Comparison of ENCODE assay signal across 14 mouse cellular contexts in genomic region chr11:120071065-120071464, GRCm38 (mm10). TPM values are rescaled to one million over a fixed set of nuclear protein-coding genes. Genes with fewer than 3 reads are reported as not detected.
A peak's percentile ranks its signal among the peaks of the same experiment; 100 is the strongest.
DNase-seq lines count a peak whose midpoint lies in the region; ATAC-seq lines count a peak whose summit lies in the region.
"Had no signal": no experiment of that assay in that cellular context is flagged by ENCODE, and none has a peak within 500 bp of the region (broad histone marks: within the 10 kb centered on the region; RNA-seq: fewer than 3 reads in every experiment).

No protein-coding gene starts in this region.

- intact Hi-C loops in left cerebral cortex, postnatal 10 days (cut with DNase I): no loop called here

- peak; percentile 54 for DNase-seq in adrenal gland, adult 2 months
- no peak for DNase-seq in adrenal gland, postnatal 14 days
- peak; percentile 65 for DNase-seq in layer of hippocampus, adult 9-11 months
- DNase-seq in layer of hippocampus, postnatal 25 days (ENCODE audit: extremely low spot score in 1 of 2, low spot score in 1 of 2): no peak
- DNase-seq in embryo, embryonic 10 days (ENCODE audit: low spot score): peak; percentile 76
- DNase-seq in kidney, adult 8-10 months: no peak
- no peak for DNase-seq in left cerebral cortex, postnatal 10 days (ENCODE audit: extremely low spot score in 1 of 2, low spot score in 2 of 2)
- DNase-seq: cerebellum, adult 2 months; forebrain, postnatal 0 days; heart, postnatal 10 days; liver, embryonic 13.5 days; lung, postnatal 14 days had no signal

- ATAC-seq in megakaryocyte progenitor cell, adult 5-6 weeks (replicated peaks; ENCODE audit: poor library complexity): peak; percentile 44
- ATAC-seq: forebrain, postnatal 0 days; hindbrain, postnatal 0 days had no signal

RNA-seq across cellular contexts. Expression of gene Cep131, which starts 15.6 kb away (rescaled TPM):
- 100 to 1,000 TPM in 1 of 2 experiments, 10 to 100 TPM in 1; 74.3 to 121 TPM for total RNA-seq in adrenal gland, adult 2 months (2021)
- 33.6 and 50.6 TPM in 2 replicates for polyA plus RNA-seq in adrenal gland, adult 2 months (2012; rRNA removed)
- total RNA-seq in adrenal gland, postnatal 14 days (2021): 67.4 and 80.7 TPM in 2 replicates
- total RNA-seq in layer of hippocampus, postnatal 25 days (2021): 10 to 100 TPM; 31.7 to 37.2 TPM
- 5.1 and 5.2 TPM in 2 replicates for total RNA-seq in megakaryocyte progenitor cell, adult 5-6 weeks (2015)
- total RNA-seq in megakaryocyte progenitor cell, adult 5-6 weeks (2017): 12.3 and 19.3 TPM in 2 replicates
- total RNA-seq in left cerebral cortex, postnatal 10 days (2021): 10 to 100 TPM; 37.1 to 38.2 TPM

RNA-seq across cellular contexts. Expression of gene Aatk, which starts 24.1 kb away (rescaled TPM):
- total RNA-seq in adrenal gland, adult 2 months (2021): 10 to 100 TPM in 1 of 2 experiments, 1 to 10 TPM in 1; 9.9 to 15.5 TPM
- 26.3 and 44.1 TPM in 2 replicates for polyA plus RNA-seq in adrenal gland, adult 2 months (2012; rRNA removed)
- total RNA-seq in adrenal gland, postnatal 14 days (2021): 13.7 and 15.7 TPM in 2 replicates
- 100 to 1,000 TPM; 221 to 225 TPM for total RNA-seq in layer of hippocampus, postnatal 25 days (2021)
- total RNA-seq in megakaryocyte progenitor cell, adult 5-6 weeks (2015): 4.7 and 6.3 TPM in 2 replicates
- total RNA-seq in megakaryocyte progenitor cell, adult 5-6 weeks (2017): 5.6 and 6.3 TPM in 2 replicates
- 100 to 1,000 TPM; 136 to 153 TPM for total RNA-seq in left cerebral cortex, postnatal 10 days (2021)

RNA-seq across cellular contexts. Expression of gene Tepsin, which starts 27.5 kb away (rescaled TPM):
- 10 to 100 TPM; 10.2 to 14.4 TPM for total RNA-seq in adrenal gland, adult 2 months (2021)
- polyA plus RNA-seq in adrenal gland, adult 2 months (2012; rRNA removed): 53.9 and 61.2 TPM in 2 replicates
- total RNA-seq in adrenal gland, postnatal 14 days (2021): 10.7 and 13.7 TPM in 2 replicates
- total RNA-seq in layer of hippocampus, postnatal 25 days (2021): 10 to 100 TPM; 15.8 to 17.6 TPM
- total RNA-seq in megakaryocyte progenitor cell, adult 5-6 weeks (2015): 8.3 and 10.3 TPM in 2 replicates
- 8.3 and 8.8 TPM in 2 replicates for total RNA-seq in megakaryocyte progenitor cell, adult 5-6 weeks (2017)
- total RNA-seq in left cerebral cortex, postnatal 10 days (2021): 10 to 100 TPM; 17.5 to 21.4 TPM

RNA-seq across cellular contexts. Expression of gene Ndufaf8, which starts 27.7 kb away (rescaled TPM):
- 10 to 100 TPM; 47.5 to 76.2 TPM for total RNA-seq in adrenal gland, adult 2 months (2021)
- polyA plus RNA-seq in adrenal gland, adult 2 months (2012; rRNA removed): 78.1 and 85.2 TPM in 2 replicates
- total RNA-seq in adrenal gland, postnatal 14 days (2021): 50.0 and 55.2 TPM in 2 replicates
- 10 to 100 TPM; 36.0 to 45.9 TPM for total RNA-seq in layer of hippocampus, postnatal 25 days (2021)
- total RNA-seq in megakaryocyte progenitor cell, adult 5-6 weeks (2015): 18.6 and 24.5 TPM in 2 replicates
- 20.0 and 20.6 TPM in 2 replicates for total RNA-seq in megakaryocyte progenitor cell, adult 5-6 weeks (2017)
- total RNA-seq in left cerebral cortex, postnatal 10 days (2021): 10 to 100 TPM; 28.6 to 32.9 TPM

Comparison
In these comparisons a context has a peak if more than half of its experiments do, and no peak if none do; other contexts are left out.
1. DNase-seq: peak in adrenal gland, adult 2 months (single experiment), layer of hippocampus, adult 9-11 months (single experiment) and embryo, embryonic 10 days (single experiment); none in adrenal gland, postnatal 14 days (single experiment), layer of hippocampus, postnatal 25 days (0 of 2), kidney, adult 8-10 months (0 of 2) and left cerebral cortex, postnatal 10 days (0 of 2).